In genomic region chr15:77275572-77275971, GRCm38 (mm10) we compare ENCODE assay signal across 11 mouse cellular contexts.
"Had no signal": no experiment of that assay in that cellular context is flagged by ENCODE, and none has a peak within 500 bp of the region (broad histone marks: within the 10 kb centered on the region; RNA-seq: fewer than 3 reads in every experiment).

No protein-coding gene starts in this region.

- H3K9ac ChIP-seq: intestine, embryonic 15.5 days; liver, embryonic 14.5 days; lung, embryonic 14.5 days; midbrain, embryonic 12.5 days had no signal

- H3K27me3 ChIP-seq: intestine, embryonic 15.5 days; midbrain, embryonic 12.5 days had no signal

- H3K4me2 ChIP-seq: intestine, embryonic 15.5 days; lung, embryonic 14.5 days; midbrain, embryonic 12.5 days had no signal

- H3K4me1 ChIP-seq: megakaryocyte, embryonic 14.5 days had no signal

- H3K36me3 ChIP-seq: intestine, embryonic 15.5 days; midbrain, embryonic 12.5 days had no signal

- H3K4me3 ChIP-seq: intestine, embryonic 15.5 days; megakaryocyte, embryonic 14.5 days; midbrain, embryonic 12.5 days had no signal

- DNase-seq: kidney, adult 18-20 months; kidney, postnatal 10 days; kidney, postnatal 4 days; lung, embryonic 14.5 days; right cerebral cortex, adult 18-20 months; thymus, postnatal 14 days had no signal

- H3K27ac ChIP-seq: intestine, embryonic 15.5 days; liver, embryonic 14.5 days; macrophage; midbrain, embryonic 12.5 days had no signal

- H3K9me3 ChIP-seq: intestine, embryonic 15.5 days; megakaryocyte, embryonic 14.5 days; midbrain, embryonic 12.5 days had no signal

- ATAC-seq: intestine, embryonic 15.5 days had no signal
